Mouse (Mus musculus) monocyte, adult 2 months (primary cell): ENCODE results near the gene Ccnd2.

ENCODE experiments used
- DNase-seq, 2 experiments: peaks; one replicate each; pipeline ENCODE4 v3.0.0; 2022; ENCODE audit warnings: low spot score in 2 of 2, low read depth in 1 of 2

Ccnd2 gene

DNA sequence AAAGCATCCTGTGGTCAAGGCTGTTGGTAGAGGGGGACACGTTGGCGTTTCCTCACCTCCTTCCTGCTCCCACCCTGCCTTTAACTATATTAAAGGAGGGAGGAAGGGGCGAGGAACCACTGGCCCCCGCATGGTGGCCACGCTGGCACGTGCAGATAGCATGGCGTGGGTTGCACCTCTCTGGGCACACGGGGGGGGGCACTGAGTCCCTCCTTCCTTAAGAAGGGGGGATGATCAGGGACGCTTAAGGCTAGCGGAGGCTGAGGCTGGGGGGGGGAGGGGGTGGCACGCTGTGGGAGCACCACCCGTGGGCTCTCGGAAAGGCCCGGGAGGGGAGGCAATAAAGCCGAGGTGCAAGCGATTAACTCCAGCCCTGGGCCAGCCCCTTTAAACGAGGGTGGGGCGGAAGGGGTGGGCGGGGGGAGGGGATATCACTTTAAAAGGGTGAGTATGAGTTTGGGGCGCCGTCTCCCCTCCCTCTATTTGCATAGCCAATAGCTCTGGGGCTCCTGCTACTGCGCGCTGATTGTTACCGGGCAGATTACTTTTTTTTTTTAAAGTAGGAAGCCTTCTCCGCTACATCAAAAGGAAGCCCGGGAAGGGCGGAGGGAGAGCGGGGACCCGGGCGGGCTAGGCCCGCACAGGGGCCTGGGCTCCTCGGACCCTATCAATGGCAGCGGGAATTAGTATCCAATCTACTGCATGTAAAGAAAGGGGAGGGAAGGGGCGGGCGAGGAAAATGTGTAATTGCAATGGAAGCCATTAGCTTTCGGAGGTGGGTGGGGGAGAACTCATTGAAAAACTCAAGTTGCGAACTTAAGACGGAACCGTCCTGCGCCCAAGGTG lies at the start of gene Ccnd2:
TSS of gene Ccnd2 (minus strand) at position 88 of the 846 bp plus-strand sequence.
- no peak for DNase-seq

DNA sequence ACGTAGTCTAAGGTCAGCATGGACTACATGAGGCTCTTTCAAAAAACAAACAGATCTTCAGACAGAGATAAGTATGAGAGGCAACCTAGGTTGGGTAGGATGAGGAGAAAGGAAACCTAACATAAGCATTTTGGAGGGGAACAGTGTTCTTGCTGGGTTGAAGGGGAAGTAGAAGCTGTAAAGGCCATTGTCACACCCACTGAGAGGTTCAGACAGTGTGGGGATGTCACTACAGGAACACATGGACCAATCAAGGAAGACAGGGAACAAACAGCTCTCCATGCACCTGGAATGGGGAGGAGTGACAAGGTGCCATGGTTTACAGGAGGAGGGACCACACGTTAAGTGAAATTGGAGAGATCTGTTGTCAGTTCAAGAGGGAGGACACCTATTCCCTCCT lies 45.0 kb upstream of the Ccnd2 start:
- DNase-seq = no peak

DNA sequence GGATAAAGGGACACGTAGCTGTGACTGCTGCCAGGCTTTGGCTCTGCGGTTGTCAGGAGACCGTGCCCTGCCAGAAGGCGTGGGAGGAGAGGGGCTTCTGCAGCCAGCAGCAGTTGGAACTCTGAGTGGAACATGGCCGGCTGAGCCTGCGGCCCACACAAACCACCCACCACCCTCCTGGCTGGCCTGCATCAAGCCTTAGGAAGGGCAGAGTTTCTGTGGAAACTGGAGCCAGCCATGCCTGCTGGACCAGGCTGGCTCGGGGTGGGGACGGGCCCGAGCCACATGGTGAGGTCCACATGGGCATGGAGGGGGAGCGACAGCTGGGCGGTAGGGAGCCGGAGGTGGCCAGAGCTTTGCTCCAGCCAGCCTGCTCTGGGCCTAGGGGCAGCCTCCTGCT lies 29.3 kb upstream of the Ccnd2 start:
- no peak for DNase-seq

DNA sequence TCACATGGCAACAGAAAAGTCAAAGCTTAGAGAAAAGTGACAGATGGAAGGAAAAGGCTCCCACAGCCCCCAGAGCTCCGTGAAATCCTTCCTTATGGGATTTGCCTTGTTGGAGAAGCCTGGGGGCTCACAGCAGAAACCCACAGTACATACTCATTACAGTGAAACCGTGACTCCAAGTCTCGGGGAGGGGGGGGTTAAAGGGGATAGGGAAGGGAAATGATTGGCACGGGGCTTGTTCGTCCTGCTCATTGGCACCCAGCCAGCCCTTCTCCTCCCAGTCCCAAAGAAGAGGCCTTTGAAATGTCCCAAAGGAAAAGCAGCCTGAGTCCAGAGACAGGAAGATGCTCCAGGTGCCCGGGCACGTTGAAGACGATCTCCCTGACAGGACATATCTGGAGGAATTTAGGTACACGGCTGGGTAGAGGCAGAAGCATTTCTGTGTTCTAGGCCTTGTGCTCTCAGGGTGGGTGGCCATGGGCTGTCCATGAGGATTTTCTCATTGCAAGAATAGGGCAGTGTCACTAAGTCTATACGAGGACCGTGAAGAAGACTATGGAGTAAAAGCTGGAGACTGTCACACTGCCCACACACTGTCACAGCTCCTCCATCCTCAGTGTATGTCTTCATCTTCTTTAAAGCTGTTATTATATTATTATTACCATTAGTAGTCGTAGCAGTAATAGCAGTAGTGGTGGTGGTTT lies 27.2 kb upstream of the Ccnd2 start:
- no peak for DNase-seq

DNA sequence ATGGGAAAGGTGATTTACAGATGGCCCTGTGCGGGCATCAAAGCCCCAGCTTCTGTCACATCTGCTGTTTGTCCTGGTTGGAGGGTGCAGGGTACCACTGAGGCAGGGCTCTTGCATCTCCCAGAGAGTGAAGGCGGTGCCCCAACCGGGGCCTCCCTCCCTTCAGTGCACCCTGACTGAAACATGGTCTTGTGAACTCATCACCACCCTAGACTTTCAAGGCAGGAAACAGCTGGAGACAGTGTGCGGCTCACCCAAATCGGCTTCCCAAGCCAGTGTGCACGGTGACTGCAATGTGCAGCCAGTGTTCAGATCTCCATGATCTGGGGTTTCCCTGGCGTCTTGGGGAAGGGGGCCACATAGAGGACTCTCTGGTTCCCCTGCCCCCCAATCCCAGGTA lies 26.0 kb upstream of the Ccnd2 start:
- no peak for DNase-seq

DNA sequence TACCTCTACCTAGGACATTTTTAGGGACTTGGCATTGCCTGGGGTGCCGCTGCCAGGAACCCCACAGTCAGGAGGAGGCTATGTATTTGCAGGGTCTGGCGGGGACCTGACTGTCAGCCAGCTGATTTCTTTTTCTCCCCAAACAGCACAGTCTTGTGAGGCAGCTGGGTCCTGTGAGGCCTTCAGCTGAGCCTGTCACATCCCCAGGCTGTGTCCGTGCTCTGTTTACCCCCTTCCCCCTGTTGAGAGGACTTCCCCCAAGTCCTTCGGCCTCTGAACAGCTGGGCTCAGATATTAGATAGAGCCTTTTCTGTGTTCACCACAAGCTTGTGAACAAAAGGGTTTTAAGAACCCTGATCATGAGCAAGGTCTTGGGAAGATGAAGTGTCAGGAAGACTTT lies 25.4 kb upstream of the Ccnd2 start:
- DNase-seq = no peak

DNA sequence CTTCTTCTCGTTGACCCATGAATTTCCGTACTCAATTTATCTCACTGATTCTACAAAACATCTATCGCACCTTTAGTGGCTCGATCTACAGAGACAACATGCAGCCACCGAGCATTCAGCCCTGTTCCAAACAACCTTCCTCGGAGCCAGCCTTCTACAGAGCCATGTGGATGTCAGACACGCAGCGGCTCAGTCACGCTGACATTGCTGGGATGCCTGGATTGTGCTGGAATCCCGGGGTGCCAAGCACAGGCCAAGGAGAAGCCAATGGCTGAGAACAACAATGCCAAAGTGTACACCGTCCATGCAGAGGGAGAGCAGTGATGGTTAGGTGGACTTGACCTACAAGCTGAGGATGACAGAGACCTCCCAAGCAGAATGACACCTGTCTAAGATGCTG lies 20.5 kb upstream of the Ccnd2 start:
- DNase-seq = no peak

DNA sequence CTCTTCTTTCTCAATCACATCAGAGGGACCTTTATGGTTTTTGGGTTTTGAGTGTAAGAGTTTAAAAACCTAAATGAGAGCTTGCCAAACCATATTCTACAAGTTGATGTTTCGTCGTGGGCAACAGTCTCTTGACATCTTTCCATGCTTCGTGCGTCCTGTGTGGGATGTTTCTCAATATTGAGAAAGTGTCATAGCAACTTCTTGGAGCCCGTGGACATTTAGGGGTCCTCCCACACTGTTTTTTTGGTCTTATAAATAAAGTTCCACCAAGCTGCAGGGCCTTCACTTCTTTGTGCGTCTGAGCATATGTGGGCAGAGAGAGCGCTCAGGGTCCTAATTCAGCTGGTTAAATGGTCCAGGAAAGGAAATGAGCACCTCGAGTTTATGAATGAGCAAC lies 18.7 kb upstream of the Ccnd2 start:
- DNase-seq = no peak

DNA sequence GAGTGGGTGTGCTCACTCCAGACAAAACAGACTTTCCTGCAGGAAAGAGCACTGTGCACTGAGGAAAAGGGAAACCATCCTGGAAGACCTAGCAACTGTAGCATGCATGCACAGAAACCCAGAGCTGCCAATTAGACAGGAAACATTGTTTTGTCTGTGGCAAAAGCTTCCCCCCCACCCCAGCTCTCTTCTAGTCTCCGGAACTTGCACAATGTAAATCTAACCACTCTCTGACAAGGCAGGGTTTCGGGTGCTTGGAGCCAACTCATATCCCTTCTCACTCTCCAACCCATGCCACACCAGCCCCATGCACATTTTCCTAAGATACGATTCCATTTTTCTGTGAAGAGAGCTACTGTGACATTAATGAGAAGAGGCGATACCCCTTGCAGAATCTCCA lies 13.7 kb upstream of the Ccnd2 start:
- no peak for DNase-seq

DNA sequence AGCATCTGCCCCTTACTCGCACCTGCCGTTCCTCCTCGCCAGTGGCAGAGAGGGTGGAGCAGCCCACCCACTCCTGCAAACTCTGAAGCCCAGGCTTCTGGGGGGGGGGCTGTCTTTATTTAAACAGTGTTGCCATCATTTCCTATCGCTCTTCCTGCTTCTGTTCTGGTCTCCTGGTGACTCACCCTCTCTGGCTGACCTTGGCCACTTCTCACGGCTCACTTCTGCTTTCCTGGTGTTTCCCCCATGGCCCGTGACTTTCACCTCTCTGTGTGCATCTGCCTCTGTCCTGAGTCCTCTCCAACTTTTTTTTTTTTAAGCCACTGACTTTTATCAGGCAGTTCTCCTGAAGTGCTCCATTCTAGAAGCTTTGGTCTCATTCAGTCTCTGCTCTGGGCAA lies 10.8 kb upstream of the Ccnd2 start:
- peak; percentile 78 for DNase-seq

DNA sequence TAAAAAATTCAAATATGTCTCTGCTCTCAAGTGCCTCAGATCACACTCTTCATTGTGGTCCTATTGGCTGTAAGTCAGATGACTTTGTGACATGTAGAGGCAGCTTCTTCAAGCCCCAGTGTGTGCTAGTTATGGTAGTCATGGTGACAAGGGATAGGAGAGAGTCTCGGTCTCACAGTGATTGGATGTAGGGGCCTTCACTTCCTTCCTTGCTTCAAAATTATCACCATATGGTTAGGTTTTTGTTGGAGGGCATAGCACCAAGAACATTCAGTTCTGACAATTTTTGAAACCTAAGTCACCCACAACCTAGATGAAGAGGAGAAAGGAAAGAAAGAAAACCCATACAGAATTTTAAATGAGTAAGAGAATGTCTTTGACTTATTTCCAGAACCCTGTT lies 5.3 kb upstream of the Ccnd2 start:
- DNase-seq = no peak

DNA sequence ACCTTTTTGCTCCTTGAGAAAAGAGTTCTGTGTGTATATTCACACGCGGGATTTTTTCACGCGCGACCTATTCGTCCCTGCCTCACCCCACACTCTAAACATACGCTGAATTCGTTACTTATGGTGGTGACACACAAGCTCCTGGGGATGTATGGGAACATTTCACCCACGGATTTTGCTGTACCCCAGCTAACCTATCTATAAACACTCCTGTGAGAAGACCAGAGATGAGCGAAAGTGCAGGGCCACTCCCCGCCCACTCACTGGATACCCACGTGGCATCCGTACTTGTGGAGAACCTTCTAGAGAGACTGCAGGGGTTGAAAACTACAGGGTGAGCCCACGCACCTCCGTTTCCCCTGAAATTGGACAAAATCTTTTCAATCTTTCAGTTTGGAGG lies 3.5 kb upstream of the Ccnd2 start:
- no peak for DNase-seq

DNA sequence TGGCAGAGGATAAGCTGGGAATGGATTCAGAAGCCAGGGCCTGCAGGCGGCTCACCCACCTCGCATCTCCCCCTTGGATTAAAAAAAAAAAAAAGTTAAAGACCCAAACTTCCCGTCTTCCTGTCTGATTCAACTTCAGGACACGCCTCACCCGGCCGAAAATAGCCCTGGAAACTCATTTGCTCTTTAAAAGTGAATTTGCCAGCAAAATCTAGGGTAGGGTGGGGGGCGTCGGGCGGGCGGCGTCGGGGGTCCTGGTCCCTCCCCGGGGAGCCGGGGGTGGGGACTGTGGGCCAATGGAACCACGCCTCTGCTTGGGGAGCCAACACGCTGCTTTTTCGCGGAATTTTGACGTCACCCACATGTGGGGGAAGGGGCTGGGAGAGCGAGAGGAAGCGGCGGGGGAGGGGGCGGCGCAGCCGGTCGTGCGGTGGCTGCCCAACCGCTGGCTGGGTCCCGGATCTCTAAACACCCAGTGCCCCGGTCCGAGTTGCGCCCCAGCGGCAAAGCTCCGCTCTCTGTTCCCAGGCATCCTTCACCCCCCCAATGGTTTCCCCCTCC lies 2.8 kb upstream of the Ccnd2 start:
- no peak for DNase-seq

DNA sequence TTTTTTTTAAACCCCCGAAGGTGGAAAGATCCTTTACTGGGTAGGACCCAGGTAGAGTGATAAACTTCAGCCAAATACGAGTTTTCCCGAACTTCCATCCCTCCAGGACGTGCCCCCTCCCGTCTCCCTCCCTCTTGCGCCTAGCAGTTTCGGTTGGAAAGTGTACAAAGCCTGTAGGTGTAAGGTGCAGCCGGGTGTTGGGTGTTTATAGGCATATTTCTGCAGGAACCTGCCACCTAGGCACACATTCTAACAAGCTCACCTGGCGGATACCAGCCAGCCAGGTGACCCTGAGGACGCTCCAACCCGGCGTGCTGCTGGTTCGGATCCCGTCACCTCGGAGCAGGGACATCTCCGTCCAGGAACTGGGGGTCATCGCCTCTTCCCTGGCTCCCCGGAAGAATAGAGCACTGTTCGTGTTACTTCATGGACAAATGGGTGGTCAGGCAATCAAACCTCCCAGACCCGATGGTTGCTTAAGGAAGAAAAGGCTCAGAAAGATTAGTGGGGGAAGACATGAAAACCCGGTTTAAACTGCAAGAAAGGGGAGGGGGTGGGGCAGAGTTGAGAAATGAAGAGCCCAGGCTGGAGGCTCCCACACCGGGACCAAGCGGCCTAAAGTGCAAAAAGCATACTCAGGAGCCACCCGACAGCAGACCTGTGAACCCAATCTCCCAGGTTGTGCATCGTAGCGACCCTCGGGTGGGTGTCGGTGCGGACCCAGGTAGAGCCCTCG lies 2.1 kb upstream of the Ccnd2 start:
- no peak for DNase-seq

DNA sequence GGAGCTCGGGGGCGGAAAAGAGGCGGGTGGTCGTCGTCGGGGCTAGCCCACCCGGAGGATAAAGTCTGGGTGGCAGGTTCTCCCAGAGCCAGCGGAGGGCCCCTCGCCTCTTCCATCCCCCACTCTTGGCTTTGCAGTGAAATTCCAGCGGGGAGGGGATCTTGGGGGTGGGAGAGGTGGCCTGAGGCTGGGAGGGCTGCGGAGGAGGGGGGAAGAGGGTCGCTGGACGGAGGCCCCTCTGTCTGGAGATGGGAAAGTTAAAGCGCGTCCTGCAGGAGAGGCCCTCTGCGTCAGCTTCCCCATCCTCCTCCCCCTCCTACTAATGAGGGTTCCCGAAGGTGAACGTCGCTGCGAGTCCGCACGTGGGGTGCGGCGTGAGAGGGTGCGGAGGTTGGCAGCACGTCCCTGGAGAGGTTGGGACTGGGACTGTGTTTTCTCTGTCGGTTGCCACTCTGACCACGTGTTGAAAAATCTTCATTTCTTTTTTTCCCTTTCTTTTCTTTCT lies 1.4 kb upstream of the Ccnd2 start:
- DNase-seq = no peak

DNA sequence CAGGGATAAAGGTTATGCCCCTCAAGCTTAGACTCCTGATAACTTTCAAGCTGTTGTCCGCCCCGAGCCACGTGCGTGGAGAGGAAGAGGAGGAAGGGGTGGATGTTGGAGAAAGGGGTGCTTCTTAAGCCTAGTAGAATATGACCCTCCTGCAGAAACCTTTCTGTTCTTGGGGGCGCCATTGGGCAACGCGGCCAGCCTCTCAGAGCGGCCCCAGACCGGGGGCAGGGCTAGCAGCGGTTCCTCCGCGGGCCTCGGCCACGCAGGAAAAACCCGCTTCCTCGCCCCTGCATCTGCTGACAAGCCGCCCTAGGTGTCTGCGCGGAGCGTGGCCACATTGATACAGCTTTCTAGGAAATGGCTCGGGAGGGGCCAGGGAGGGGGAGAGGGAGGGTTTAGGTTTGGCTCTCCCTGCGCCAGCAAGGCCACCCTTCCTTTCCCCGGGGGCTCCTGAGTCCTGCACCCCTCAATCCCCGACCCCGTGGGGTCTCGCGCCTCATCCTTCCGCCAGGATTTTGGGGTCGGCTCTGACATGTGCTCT lies 358 bp downstream of the Ccnd2 start:
- no peak for DNase-seq

DNA sequence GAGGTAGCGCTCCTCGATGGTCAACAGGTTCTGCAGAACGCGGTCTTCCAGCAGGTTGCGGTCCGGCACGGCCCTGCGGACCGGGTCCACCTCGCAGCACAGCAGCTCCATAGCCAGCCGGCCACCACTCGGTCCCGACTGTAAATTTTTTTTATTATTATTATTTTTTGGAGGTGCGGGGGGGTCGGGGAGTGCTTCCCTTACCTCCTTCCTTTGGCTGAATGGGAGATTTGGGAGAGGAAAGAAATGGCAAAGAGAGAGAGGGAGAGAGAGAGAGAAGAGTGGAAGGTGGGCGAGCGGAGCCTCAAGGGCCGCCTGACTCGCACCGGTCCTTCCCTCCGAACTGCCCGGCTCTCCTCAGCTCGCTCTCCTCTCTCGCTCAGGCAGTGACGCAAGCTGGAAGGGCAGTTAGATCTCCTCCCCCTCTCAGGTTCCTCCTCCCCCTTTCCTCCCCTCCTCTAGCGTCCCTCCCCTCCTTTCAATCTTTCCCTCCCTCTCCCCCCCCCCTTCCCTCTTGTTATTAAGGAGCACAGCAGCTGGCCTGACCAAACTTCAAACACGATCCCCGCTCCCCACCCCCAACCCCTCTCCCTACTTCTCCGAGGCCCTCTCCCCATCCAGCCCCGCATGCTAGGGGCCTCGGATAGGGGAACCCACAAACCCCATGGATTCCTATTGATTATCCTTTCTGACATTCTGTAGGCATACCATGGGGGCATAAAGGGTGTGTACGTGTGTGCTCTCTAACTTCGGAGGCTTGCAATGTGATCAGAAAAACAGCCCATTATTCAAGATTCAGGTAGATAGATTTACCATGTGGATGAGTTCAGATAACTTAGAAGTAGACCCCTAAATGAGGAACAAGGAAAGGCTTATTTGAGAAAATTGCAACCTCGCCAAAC lies 1.1 kb downstream of the Ccnd2 start:
- no peak for DNase-seq

DNA sequence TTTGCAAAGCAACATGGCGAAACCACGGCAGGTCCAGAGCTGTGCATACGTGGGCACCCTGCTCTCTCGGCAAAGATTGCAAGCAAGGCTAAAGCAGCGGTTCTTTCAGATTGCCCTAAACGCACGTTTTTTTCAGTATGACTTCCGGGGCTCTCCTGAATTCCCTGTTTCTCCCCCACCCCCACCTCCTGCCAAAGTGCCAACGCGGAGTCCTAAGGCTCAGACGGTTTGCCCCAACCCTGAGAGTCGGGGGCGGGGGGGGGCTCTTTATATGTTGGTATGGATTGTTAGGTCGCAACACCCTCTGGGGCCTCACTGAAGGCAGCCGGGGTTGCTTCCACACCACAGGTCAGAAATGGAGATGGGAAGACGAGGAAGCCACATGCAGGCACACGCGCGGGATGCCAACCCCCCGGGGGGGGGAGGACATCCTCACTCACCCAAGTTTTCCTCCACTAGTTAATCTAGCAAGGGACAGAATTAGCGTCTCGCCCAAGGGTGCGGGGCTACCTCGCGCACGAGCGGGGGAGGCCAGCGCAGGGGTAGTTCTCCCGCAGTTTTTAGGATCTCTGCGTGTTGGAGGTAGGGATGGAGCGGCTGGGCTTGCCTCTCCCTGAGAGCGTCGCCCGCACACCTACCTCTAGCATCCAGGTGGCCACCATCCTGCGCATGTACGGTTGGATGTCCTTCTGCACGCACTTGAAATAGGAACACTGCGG lies 1.9 kb downstream of the Ccnd2 start:
- no peak for DNase-seq

DNA sequence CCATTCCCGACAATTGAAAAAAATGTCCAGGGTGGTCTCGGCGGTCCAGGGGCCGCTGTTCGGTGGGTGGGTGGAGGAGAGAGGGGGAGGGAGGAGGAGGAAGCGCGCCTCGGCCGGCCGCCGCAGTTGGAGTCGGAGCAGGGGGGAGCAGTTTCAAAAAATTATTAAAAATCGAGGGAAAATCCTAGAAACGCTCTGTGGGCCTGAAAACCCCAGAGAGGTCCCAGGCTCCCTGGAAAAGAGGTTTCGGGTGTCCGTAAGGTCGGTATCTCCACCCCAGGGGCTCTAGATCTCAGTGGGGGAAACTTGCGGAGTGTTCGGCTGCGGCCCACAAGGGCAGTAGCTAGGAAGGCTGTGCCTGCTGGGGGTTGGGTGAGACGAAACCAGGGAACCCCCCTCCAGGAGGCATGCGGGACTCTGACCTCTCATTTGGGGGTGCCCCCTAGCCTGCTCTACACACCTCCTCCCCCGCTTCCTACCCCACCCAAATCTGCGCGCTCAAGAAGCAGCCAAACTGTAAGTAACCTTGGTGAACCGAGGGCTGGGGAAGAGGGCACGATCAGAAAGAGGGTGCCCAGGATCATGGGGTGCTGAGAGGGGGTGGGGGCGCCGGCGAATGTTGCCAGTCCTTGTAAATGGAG lies 2.6 kb downstream of the Ccnd2 start:
- DNase-seq = no peak
